Mouse (Mus musculus) forebrain, embryonic 14.5 days (tissue): Measurements from ENCODE around the gene Gucd1. TPM values are rescaled to one million over a fixed set of nuclear protein-coding genes. Genes with fewer than 3 reads are reported as not detected.
"Not testable (repeated sequence)": the region's sequence is repeated elsewhere in the genome, so short reads cannot be mapped to it uniquely, and the experiment has no call there.

ENCODE experiments used
- ATAC-seq: fragments of 200-750 bp; cut with Nextera tagmentation; 2 replicates; pipeline ENCODE4 v1.8.0; 2017; ENCODE audit warnings: mild to moderate bottlenecking, moderate library complexity
- DNase-seq: peaks from one replicate; pipeline ENCODE4 v3.0.0-alpha.2; 2015; ENCODE audit warnings: low spot score
- H3K27ac ChIP-seq: fragments of 300-500 bp; sonication (generic); 2 replicates; pipeline ENCODE4 v1.5.1; 2014; ENCODE audit warnings: low read depth, mild to moderate bottlenecking, control low read depth, low read length, moderate library complexity
- H3K27me3 ChIP-seq: fragments of 300-500 bp; sonication (generic); replicated peaks from 2 replicates; pipeline ENCODE4 v1.6.1; 2014; ENCODE audit warnings: low read length, control low read depth, mixed read lengths; ENCODE audit not compliant: control insufficient read depth, insufficient read depth
- H3K36me3 ChIP-seq: fragments of 300-500 bp; sonication (generic); 2 replicates; pipeline ENCODE4 v1.6.1; 2014; ENCODE audit warnings: low read length, control low read depth; ENCODE audit not compliant: control insufficient read depth, insufficient read depth
- H3K4me1 ChIP-seq: fragments of 300-500 bp; sonication (generic); 2 replicates; pipeline ENCODE4 v1.6.1; 2014; ENCODE audit warnings: antibody characterized with exemption, low read length, control low read depth; ENCODE audit not compliant: control insufficient read depth, insufficient read depth
- H3K4me2 ChIP-seq: fragments of 300-500 bp; sonication (generic); 2 replicates; pipeline ENCODE4 v1.6.1; 2014; ENCODE audit warnings: mild to moderate bottlenecking, control low read depth, low read length
- H3K4me3 ChIP-seq: fragments of 300-500 bp; sonication (generic); 2 replicates; pipeline ENCODE4 v1.5.1; 2014; ENCODE audit warnings: low read depth, low read length, control low read depth
- H3K9ac ChIP-seq: fragments of 300-500 bp; sonication (generic); 2 replicates; pipeline ENCODE4 v1.6.1; 2014; ENCODE audit warnings: mild to moderate bottlenecking, low read length, control low read depth, moderate library complexity
- H3K9me3 ChIP-seq: fragments of 300-500 bp; sonication (generic); replicated peaks from 2 replicates; pipeline ENCODE4 v1.6.1; 2016; ENCODE audit warnings: low read length, control low read depth, mixed read lengths; ENCODE audit not compliant: control insufficient read depth
- WGBS: fragments of 180-500 bp; shearing (Covaris S2); extraction: QIAGEN DNeasy Blood & Tissue Kit; methylation state at CpG from one replicate; pipeline ENCODE4 v1.1.7; 2014; 5-methylcytosine and 5-hydroxymethylcytosine counted together
- polyA plus RNA-seq: library from polyadenylated mRNA; unstranded; fragments of >200 nt; fragmentation: Nextera tagmentation; extraction: Ambion mirVana; gene quantifications from 2 replicates; pipeline ENCODE4 v1.2.1, GENCODE M21; 2014

Gucd1 gene
- polyA plus RNA-seq, 1 experiment from 2014 or later, result 29.5 TPM

DNA sequence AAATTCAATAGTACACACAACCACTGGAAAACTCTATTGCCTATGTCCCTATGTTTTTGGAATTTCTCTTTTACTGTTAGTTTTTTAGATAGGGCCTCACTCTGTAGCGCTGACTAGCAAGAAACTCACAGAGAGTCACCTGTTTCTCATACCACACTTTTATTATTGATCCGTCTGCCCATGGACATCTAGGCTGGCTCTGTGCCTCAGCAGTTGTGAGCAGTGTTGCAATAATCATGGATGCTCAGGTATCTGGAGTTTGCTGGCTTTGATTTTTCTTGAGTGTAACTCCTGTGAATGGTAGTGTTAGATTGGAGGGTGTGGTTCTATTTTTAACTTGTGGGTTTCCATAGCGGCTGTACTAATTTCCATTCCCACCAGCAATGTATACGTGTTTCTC, 162.4 kb downstream of the Gucd1 start:
- no peak for DNase-seq

DNA sequence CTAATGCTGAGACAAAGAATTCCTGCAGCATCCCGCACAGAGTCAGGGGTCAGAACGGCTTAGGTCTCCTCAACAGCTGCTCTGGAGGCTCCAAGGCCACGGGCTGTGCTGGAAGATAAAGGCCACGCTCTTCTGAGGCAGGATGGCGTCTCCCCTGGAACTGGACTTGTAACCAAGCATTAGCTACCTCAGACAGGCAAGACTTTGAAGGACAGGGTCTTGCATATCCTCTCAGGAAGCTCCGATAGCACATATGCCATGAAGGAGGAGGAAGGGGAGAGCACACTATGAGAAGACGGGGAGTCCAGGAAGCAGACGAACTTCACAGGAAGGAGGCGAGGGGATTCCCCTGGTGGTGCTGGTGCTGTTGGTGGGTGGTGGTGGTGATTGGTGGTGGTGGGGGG, 163.9 kb downstream of the Gucd1 start:
- not testable (repeated sequence) for H3K4me1 ChIP-seq, ATAC-seq, H3K36me3 ChIP-seq, H3K9ac ChIP-seq, DNase-seq, H3K9me3 ChIP-seq, H3K4me3 ChIP-seq, H3K27ac ChIP-seq, H3K27me3 ChIP-seq, H3K4me2 ChIP-seq
- WGBS, result 71% methylated on average over 7 of the region's 9 CpGs

More for the DNA sequence above, 162.4 kb downstream of the Gucd1 start:
- H3K27me3 ChIP-seq, result no peaks in the 10 kb centered on the region
- no peaks in the 10 kb centered on the region for H3K36me3 ChIP-seq
- no peak overlapping the region for H3K4me3 ChIP-seq
- H3K4me1 ChIP-seq, result no peaks in the 10 kb centered on the region
- 75% methylated on average over 4 of the region's 4 CpGs for WGBS
- H3K9me3 ChIP-seq, result no peaks in the 10 kb centered on the region
- H3K9ac ChIP-seq, result no peak overlapping the region
- ATAC-seq, result no peak
- no peak overlapping the region for H3K27ac ChIP-seq
- H3K4me2 ChIP-seq, result no peak overlapping the region

DNA sequence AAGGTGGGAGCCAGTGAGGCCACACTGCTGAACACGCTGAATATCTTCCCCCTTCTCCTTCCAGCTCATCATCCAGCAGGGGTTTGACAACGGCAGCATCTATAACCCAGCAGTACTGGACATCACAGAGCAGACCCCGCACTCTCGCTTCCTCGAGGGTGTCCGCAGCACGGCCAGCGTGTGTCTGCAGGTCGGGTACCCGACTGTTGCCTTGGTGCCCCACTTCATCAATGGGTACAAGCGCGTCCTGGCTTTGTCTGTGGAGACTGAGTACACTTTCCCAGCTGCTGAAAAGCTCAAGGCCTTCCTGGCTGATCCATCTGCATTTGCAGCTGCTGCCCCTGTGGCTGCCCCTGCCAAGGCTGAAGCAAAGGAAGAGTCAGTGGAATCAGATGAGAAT, 165.2 kb downstream of the Gucd1 start:
- Histone ChIP-seq H3K36me3 (no peaks in the 10 kb centered on the region), H3K9ac (no peak overlapping the region), H3K4me3 (no peak overlapping the region), H3K4me1 (no peaks in the 10 kb centered on the region), H3K27ac (no peak overlapping the region), H3K27me3 (no peaks in the 10 kb centered on the region), H3K9me3 (no peaks in the 10 kb centered on the region), H3K4me2 (no peak overlapping the region)
- no peak for ATAC-seq
- 97% methylated on average over 12 of the region's 12 CpGs for WGBS
- DNase-seq, result no peak

DNA sequence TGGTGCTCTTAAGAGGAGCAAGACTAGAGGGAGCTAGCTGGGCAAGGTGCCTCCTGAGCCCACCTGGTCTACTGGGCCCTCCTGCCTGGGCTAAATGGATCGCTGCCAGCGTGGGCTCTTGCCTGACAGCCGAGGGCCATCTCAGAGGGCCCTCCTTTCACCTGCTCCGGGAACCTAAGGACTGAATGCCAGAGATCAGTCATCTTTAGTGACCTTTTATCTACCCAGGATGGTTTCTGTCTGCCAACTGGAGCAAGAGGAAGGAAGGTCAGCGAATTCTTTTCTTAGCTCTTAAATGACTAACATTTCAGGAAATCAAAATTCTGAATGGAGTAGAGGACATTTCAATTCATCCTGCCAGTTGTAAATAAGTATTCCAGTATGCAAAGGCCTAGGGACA, 167.2 kb downstream of the Gucd1 start:
- no peak overlapping the region for H3K9ac ChIP-seq
- H3K27me3 ChIP-seq, result no peaks in the 10 kb centered on the region
- H3K36me3 ChIP-seq, result no peaks in the 10 kb centered on the region
- 83% methylated on average over 5 of the region's 5 CpGs for WGBS
- H3K27ac ChIP-seq, result no peak overlapping the region
- no peak overlapping the region for H3K4me2 ChIP-seq
- H3K4me3 ChIP-seq, result no peak overlapping the region
- DNase-seq (no peak), ATAC-seq (no peak)
- H3K9me3 ChIP-seq, result no peaks in the 10 kb centered on the region
- H3K4me1 ChIP-seq, result no peaks in the 10 kb centered on the region

DNA sequence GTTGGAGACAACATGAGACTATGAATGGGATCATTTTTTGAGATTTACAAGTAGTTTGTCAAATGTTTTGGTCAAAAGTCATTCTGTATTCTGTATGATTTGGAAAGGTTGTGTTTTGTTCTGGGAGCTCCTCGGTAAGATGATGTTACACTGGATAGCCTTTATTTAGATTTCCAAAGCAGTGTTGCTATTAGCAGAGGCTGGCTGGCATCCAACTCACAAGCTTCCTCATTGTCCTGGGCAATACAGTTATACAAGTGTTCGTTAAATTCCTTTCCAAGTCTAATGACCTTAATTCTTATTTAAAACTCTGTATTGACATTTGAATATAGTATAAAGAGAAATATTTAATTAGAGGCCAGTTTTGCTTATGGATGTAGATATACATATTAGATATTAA, 172.5 kb downstream of the Gucd1 start:
- Histone ChIP-seq H3K4me2 (no peak overlapping the region), H3K9me3 (no peaks in the 10 kb centered on the region), H3K9ac (no peak overlapping the region), H3K27ac (no peak overlapping the region), H3K4me1 (no peaks in the 10 kb centered on the region), H3K27me3 (no peaks in the 10 kb centered on the region), H3K36me3 (no peaks in the 10 kb centered on the region), H3K4me3 (no peak overlapping the region)
- no peak for ATAC-seq
- peak; percentile 19 for DNase-seq
- 14% methylated on average over 2 of the region's 2 CpGs for WGBS

DNA sequence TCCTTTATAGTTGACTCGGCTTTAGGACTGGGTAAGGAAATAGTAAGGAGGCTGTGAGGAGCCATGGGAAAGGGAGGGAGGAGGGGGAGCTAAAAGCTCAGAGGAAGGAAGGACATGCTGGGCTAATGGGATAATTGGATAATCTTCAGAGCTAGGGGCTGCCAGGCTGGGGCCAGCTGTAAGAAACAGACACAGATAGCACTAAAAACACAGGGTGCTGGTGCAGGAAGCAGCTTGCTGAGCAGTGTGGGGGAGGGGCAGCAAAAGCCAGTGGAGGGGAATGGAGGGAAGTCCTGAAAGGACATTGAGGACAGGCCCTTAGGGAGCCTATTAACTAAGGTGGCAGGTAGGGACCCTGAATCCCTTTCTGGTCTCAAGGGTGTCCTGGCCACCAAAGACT, 173.2 kb downstream of the Gucd1 start:
- not testable (repeated sequence) for H3K4me2 ChIP-seq, DNase-seq, H3K36me3 ChIP-seq, H3K4me3 ChIP-seq, H3K27ac ChIP-seq, H3K27me3 ChIP-seq, H3K9me3 ChIP-seq, H3K4me1 ChIP-seq, H3K9ac ChIP-seq
- ATAC-seq, result peak; percentile 40; the same call in 1 of the 2 replicates
- WGBS, result 88% methylated on average over 1 of the region's 1 CpGs

DNA sequence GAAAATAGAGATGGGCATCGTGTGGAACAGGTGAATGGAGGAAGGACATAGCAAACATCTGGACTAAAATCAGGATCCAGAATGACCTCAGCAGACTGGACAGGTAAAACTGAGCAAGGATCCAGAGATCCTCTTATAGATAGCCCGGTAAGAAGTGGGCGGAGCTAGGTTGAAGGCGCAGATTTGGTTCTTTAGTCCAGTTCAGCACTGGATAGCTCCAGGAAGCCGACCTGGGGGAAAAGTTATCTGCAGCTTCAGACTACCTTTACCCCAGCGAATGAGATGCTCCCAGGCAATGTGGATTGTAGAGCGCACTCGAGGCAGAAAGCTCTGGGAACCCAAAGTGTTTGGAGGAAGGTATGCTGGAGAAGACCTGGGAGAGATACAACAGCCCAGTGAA, 175.8 kb downstream of the Gucd1 start:
- Histone ChIP-seq H3K9ac (no peak overlapping the region), H3K4me3 (no peak overlapping the region), H3K27me3 (no peaks in the 10 kb centered on the region), H3K9me3 (no peaks in the 10 kb centered on the region), H3K36me3 (no peaks in the 10 kb centered on the region), H3K27ac (no peak overlapping the region), H3K4me1 (no peaks in the 10 kb centered on the region), H3K4me2 (no peak overlapping the region)
- ATAC-seq (no peak), DNase-seq (no peak)
- WGBS, result 40% methylated on average over 8 of the region's 8 CpGs

DNA sequence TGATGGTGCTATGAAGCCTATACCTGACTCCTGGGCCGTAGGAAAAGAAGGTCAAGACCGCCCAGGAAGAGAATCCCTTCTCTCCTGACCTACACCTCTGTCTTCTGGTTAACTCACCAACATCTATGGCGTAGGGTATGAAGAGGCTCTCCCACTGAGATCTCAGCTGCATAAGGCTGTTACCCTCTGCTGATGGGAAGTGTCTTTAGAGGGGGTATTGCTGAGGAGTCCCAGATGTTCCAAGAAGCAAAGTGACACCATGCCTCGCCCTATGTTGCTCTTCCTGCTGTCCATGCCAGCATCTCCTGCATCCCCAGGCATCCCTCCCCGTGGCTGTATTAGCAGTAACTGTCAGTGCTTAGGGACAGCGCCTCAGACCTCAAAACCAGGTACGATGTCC, 178.4 kb downstream of the Gucd1 start:
- Histone ChIP-seq H3K4me2 (no peak overlapping the region), H3K4me3 (no peak overlapping the region), H3K9ac (no peak overlapping the region), H3K27me3 (no peaks in the 10 kb centered on the region), H3K9me3 (no peaks in the 10 kb centered on the region), H3K4me1 (no peaks in the 10 kb centered on the region), H3K36me3 (no peaks in the 10 kb centered on the region), H3K27ac (no peak overlapping the region)
- ATAC-seq (no peak), DNase-seq (no peak)
- WGBS, result 91% methylated on average over 7 of the region's 7 CpGs

DNA sequence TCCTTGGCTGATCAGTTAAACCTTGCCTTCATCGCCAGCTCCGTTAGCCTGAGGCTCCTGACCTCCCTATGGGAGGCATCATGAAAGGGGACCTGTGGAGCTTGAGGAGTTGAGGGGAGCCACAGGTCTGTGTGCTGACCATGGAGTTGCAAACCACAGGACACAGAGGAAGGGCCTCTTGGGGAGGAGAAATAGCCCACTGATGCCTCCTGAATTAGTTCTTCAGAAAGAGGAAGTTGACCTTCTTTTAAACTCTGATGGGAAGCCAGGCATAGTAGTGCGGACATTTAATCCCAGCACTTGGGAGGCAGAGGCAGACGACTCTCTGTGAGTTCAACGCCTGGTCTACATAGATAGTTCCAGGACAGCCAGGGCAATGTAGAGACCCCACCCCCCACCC, 178.9 kb downstream of the Gucd1 start:
- no peak overlapping the region for H3K27ac ChIP-seq
- DNase-seq, result no peak
- no peak for ATAC-seq
- no peaks in the 10 kb centered on the region for H3K36me3 ChIP-seq
- no peak overlapping the region for H3K4me2 ChIP-seq
- no peak overlapping the region for H3K4me3 ChIP-seq
- no peaks in the 10 kb centered on the region for H3K27me3 ChIP-seq
- no peaks in the 10 kb centered on the region for H3K9me3 ChIP-seq
- no peaks in the 10 kb centered on the region for H3K4me1 ChIP-seq
- no peak overlapping the region for H3K9ac ChIP-seq
- 88% methylated on average over 5 of the region's 5 CpGs for WGBS

DNA sequence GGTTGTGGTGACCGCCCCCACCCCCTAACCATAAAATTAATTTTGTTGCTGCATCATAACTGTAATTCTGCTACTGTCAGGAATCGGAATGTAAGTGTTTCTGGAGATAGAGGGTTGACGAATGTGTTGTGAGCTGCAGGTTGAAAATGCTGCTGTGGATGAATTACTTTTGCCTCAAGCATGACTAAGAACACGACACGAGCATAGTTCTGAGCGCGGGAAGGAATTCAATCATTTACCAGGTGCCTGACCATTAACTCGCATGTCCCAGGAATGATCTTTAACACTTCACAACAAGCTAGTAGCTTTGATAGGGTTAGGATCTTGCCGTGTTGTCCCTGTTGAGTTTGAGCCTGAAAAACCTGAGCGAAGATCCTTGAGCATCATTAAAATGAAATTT, 180.5 kb downstream of the Gucd1 start:
- Histone ChIP-seq H3K9me3 (no peaks in the 10 kb centered on the region), H3K4me2 (no peak overlapping the region), H3K27ac (no peak overlapping the region), H3K27me3 (no peaks in the 10 kb centered on the region), H3K4me3 (no peak overlapping the region), H3K9ac (no peak overlapping the region), H3K36me3 (no peaks in the 10 kb centered on the region), H3K4me1 (no peaks in the 10 kb centered on the region)
- WGBS, result 90% methylated on average over 10 of the region's 10 CpGs
- DNase-seq, result no peak
- ATAC-seq, result no peak
